Mouse (Mus musculus): Measurements from ENCODE around the gene Lpin3. TPM values are rescaled to one million over a fixed set of nuclear protein-coding genes. Genes with fewer than 3 reads are reported as not detected.

Gene Lpin3
- polyA plus RNA-seq, 1 experiment: 25.2 TPM

GRCm38 (mm10) chr2:160921285-160921684 is 40.8 kb downstream of the Lpin3 start:
- WGBS: 68% methylated on average over 7 of the region's 7 CpGs
- DNase-seq (ENCODE audit: low read depth, low spot score): no peak

- 56% methylated on average over 9 of the region's 9 CpGs for WGBS
- DNase-seq (ENCODE audit: low read depth, low spot score): no peak
Observed at GRCm38 (mm10) chr2:160925203-160925602, 44.7 kb downstream of the Lpin3 start.

- no peak for DNase-seq (ENCODE audit: low read depth, low spot score)
- WGBS: 94% methylated on average over 5 of the region's 5 CpGs
Observed at GRCm38 (mm10) chr2:160931378-160931777, 50.9 kb downstream of the Lpin3 start.

GRCm38 (mm10) chr2:160932325-160932724 is 51.9 kb downstream of the Lpin3 start:
- DNase-seq (ENCODE audit: low read depth, low spot score): no peak
- 64% methylated on average over 8 of the region's 8 CpGs for WGBS

- WGBS: 39% methylated on average over 3 of the region's 3 CpGs
- DNase-seq (ENCODE audit: low read depth, low spot score): no peak
Observed at GRCm38 (mm10) chr2:160932981-160933380, 52.5 kb downstream of the Lpin3 start.

- DNase-seq (ENCODE audit: low read depth, low spot score): no peak
- WGBS: 71% methylated on average over 5 of the region's 5 CpGs
Observed at GRCm38 (mm10) chr2:160933890-160934289, 53.4 kb downstream of the Lpin3 start.

- no peak for DNase-seq (ENCODE audit: low read depth, low spot score)
- 77% methylated on average over 4 of the region's 4 CpGs for WGBS
Observed at GRCm38 (mm10) chr2:160934451-160934850, 54.0 kb downstream of the Lpin3 start.

GRCm38 (mm10) chr2:160940930-160941709 is 60.6 kb downstream of the Lpin3 start:
- WGBS: 64% methylated on average over 17 of the region's 17 CpGs
- DNase-seq (ENCODE audit: low read depth, low spot score): no peak

GRCm38 (mm10) chr2:160942443-160942842 is 62.0 kb downstream of the Lpin3 start:
- 62% methylated on average over 3 of the region's 3 CpGs for WGBS
- DNase-seq (ENCODE audit: low read depth, low spot score): no peak

- 76% methylated on average over 4 of the region's 4 CpGs for WGBS
- DNase-seq (ENCODE audit: low read depth, low spot score): no peak
Observed at GRCm38 (mm10) chr2:160951595-160951994, 71.1 kb downstream of the Lpin3 start.

- WGBS: 72% methylated on average over 7 of the region's 7 CpGs
- DNase-seq (ENCODE audit: low read depth, low spot score): no peak
Observed at GRCm38 (mm10) chr2:160953131-160953873, 72.8 kb downstream of the Lpin3 start.

- 85% methylated on average over 3 of the region's 3 CpGs for WGBS
- DNase-seq (ENCODE audit: low read depth, low spot score): no peak
Observed at GRCm38 (mm10) chr2:160954541-160954940, 74.1 kb downstream of the Lpin3 start.

GRCm38 (mm10) chr2:160955331-160955730 is 74.9 kb downstream of the Lpin3 start:
- DNase-seq (ENCODE audit: low read depth, low spot score): no peak

More at GRCm38 (mm10) chr2:160955331-160955730, 74.9 kb downstream of the Lpin3 start:
- WGBS: 77% methylated on average over 7 of the region's 7 CpGs

Other genes with a start within 250 kb of the Lpin3 start
- gene Top1, start 234.8 kb upstream of the Lpin3 start, polyA plus RNA-seq (2012; rRNA removed): 8.4 and 12.0 TPM in 2 replicates
- gene Plcg1, start 149.4 kb upstream of the Lpin3 start, polyA plus RNA-seq (2012; rRNA removed): 9.1 and 17.8 TPM in 2 replicates
- gene Zhx3, start 7.7 kb upstream of the Lpin3 start, polyA plus RNA-seq (2012; rRNA removed): 2.4 and 4.3 TPM in 2 replicates
- gene Emilin3, start 31.7 kb downstream of the Lpin3 start, polyA plus RNA-seq (2012; rRNA removed): 0.05 TPM in 1 of 2 replicates, not detected in the other
- gene Chd6, start 228.4 kb downstream of the Lpin3 start, polyA plus RNA-seq (2012; rRNA removed): 2.7 and 6.2 TPM in 2 replicates

Measured in large intestine, adult 2 months (tissue).